Comparison of ENCODE assay signal across 10 mouse cellular contexts in genomic region chr14:24875934-24876333, GRCm38 (mm10).
DNase-seq lines count a peak whose midpoint lies in the region; TF ChIP-seq lines count a peak whose summit lies in the region.
"Had no signal": no experiment of that assay in that cellular context is flagged by ENCODE, and none has a peak within 500 bp of the region (broad histone marks: within the 10 kb centered on the region; RNA-seq: fewer than 3 reads in every experiment).

No protein-coding gene starts in this region.

- 65% methylated on average over 6 of the region's 6 CpGs for WGBS in heart, embryonic 10.5 days
- 73% methylated on average over 6 of the region's 6 CpGs for WGBS in midbrain, embryonic 10.5 days

- no peak for TF ChIP-seq POLR2A in cortical plate, adult 2 months (IDR thresholded peaks at IDR 0.05; ENCODE audit: extremely low read depth, insufficient read depth, low read length)

- H3K36me3 ChIP-seq in heart, embryonic 10.5 days = no peaks in the 10 kb centered on the region
- no peaks in the 10 kb centered on the region for H3K36me3 ChIP-seq in midbrain, embryonic 10.5 days
- H3K36me3 ChIP-seq: embryonic facial prominence, embryonic 12.5 days; heart, embryonic 13.5 days had no signal

- H3K27ac ChIP-seq in heart, embryonic 10.5 days = peak overlapping the region; percentile 29; the same call in 1 of the 2 replicates
- no peak overlapping the region for H3K27ac ChIP-seq in cortical plate, adult 2 months (ENCODE audit: insufficient read depth, low read length)
- peak overlapping the region; percentile 19 for H3K27ac ChIP-seq in midbrain, embryonic 10.5 days (replicated peaks)
- H3K27ac ChIP-seq: embryonic facial prominence, embryonic 12.5 days; heart, embryonic 13.5 days had no signal

- peak; percentile 65 for DNase-seq in heart, embryonic 10.5 days (ENCODE audit: low spot score)
- no peak for DNase-seq in heart, adult 9 months (ENCODE audit: low spot score in 2 of 2)
- DNase-seq in brain, adult 2 months (ENCODE audit: low read depth, low spot score) = peak; percentile 66
- no peak for DNase-seq in midbrain, embryonic 10.5 days (ENCODE audit: low spot score)
- no peak for DNase-seq in adrenal gland, postnatal 4 days (ENCODE audit: low spot score in 2 of 2)
- DNase-seq in right cerebral cortex, postnatal 4 days = no peak
- DNase-seq: adrenal gland, postnatal 10 days had no signal

- no peaks in the 10 kb centered on the region for H3K27me3 ChIP-seq in heart, embryonic 10.5 days (ENCODE audit: insufficient read depth, poor library complexity, severe bottlenecking)
- H3K27me3 ChIP-seq in midbrain, embryonic 10.5 days (ENCODE audit: low read depth, poor library complexity, severe bottlenecking) = no peaks in the 10 kb centered on the region
- H3K27me3 ChIP-seq: embryonic facial prominence, embryonic 12.5 days; heart, embryonic 13.5 days had no signal

- no peak overlapping the region for H3K4me3 ChIP-seq in heart, embryonic 10.5 days
- H3K4me3 ChIP-seq in cortical plate, adult 2 months (ENCODE audit: insufficient read depth, low read length) = no peak overlapping the region
- H3K4me3 ChIP-seq in midbrain, embryonic 10.5 days = no peak overlapping the region
- H3K4me3 ChIP-seq: embryonic facial prominence, embryonic 12.5 days; heart, embryonic 13.5 days had no signal

- H3K9me3 ChIP-seq in heart, embryonic 10.5 days = no peaks in the 10 kb centered on the region
- H3K9me3 ChIP-seq in midbrain, embryonic 10.5 days (replicated peaks) = no peaks in the 10 kb centered on the region
- H3K9me3 ChIP-seq: embryonic facial prominence, embryonic 12.5 days; heart, embryonic 13.5 days had no signal

- H3K4me1 ChIP-seq in heart, embryonic 10.5 days = peaks cover 15% of the 10 kb centered on the region; the same call in 1 of the 2 replicates
- H3K4me1 ChIP-seq in cortical plate, adult 2 months (ENCODE audit: control insufficient read depth, insufficient read depth, low read length) = no peaks in the 10 kb centered on the region
- peaks cover 25% of the 10 kb centered on the region for H3K4me1 ChIP-seq in midbrain, embryonic 10.5 days
- H3K4me1 ChIP-seq: embryonic facial prominence, embryonic 12.5 days had no signal

- TF ChIP-seq CTCF in cortical plate, adult 2 months (IDR thresholded peaks at IDR 0.05; ENCODE audit: extremely low read depth, insufficient read depth, low read length) = 0 out of 2 replicates have a peak, but pooled peaks have one; percentile 7

Comparison
In these comparisons a context has a peak if more than half of its experiments do, and no peak if none do; other contexts are left out.
1. DNase-seq: peak in heart, embryonic 10.5 days (single experiment) and brain, adult 2 months (single experiment); none in heart, adult 9 months (0 of 2), midbrain, embryonic 10.5 days (single experiment), adrenal gland, postnatal 4 days (0 of 2) and right cerebral cortex, postnatal 4 days (single experiment).